ENCODE assay signal across 13 mouse cellular contexts in genomic region chr3:144669457-144669864, GRCm38 (mm10). TPM values are rescaled to one million over a fixed set of nuclear protein-coding genes. Genes with fewer than 3 reads are reported as not detected.
A peak's percentile ranks its signal among the peaks of the same experiment; 100 is the strongest.
DNase-seq lines count a peak whose midpoint lies in the region.
"Had no signal": no experiment of that assay in that cellular context is flagged by ENCODE, and none has a peak within 500 bp of the region (broad histone marks: within the 10 kb centered on the region; RNA-seq: fewer than 3 reads in every experiment).

No protein-coding gene starts in this region.

- no peaks in the 10 kb centered on the region for H3K27me3 ChIP-seq in erythroblast, embryonic 14.5 days (ENCODE audit: control insufficient read depth)
- H3K27me3 ChIP-seq: CH12.LX; stomach, embryonic 15.5 days had no signal

- no peaks in the 10 kb centered on the region for H3K9me3 ChIP-seq in erythroblast, embryonic 14.5 days (ENCODE audit: control insufficient read depth, low read length)
- H3K9me3 ChIP-seq: stomach, embryonic 15.5 days had no signal

- H3K4me3 ChIP-seq in erythroblast, embryonic 14.5 days (replicated peaks), result peak overlapping the region; percentile 41
- H3K4me3 ChIP-seq: stomach, embryonic 15.5 days had no signal

- H3K36me3 ChIP-seq in erythroblast, embryonic 14.5 days (ENCODE audit: control insufficient read depth), result no peaks in the 10 kb centered on the region; the same call in 1 of the 2 replicates
- H3K36me3 ChIP-seq: stomach, embryonic 15.5 days had no signal

- intact Hi-C loops in heart, postnatal 14 days (cut with DNase I), result no loop called here

- peak; percentile 83 for DNase-seq in heart, adult 11 months
- no peak for DNase-seq in heart, postnatal 14 days
- peak; percentile 26 to 31 for DNase-seq in right cerebral cortex, adult 2 months (ENCODE audit: low spot score in 2 of 2)
- no peak for DNase-seq in right cerebral cortex, postnatal 14 days
- peak; percentile 24 for DNase-seq in telencephalon, adult 2 months (ENCODE audit: low read depth, low spot score)
- DNase-seq in cerebellum, postnatal 14 days, result no peak
- DNase-seq in kidney, adult 11 months, result no peak
- DNase-seq: cerebellum, adult 9-10 months; gastrocnemius, postnatal 25 days; kidney, postnatal 10 days had no signal

- H3K4me1 ChIP-seq in erythroblast, embryonic 14.5 days (ENCODE audit: control insufficient read depth), result peaks cover 97% of the 10 kb centered on the region

RNA-seq across cellular contexts. Expression of gene Sh3glb1, which starts 50.7 kb away (rescaled TPM):
- 100 to 1,000 TPM; 292 to 300 TPM for total RNA-seq in heart, postnatal 14 days (2021)
- polyA plus RNA-seq in erythroblast, embryonic 14.5 days (2012), result 15.0 and 16.1 TPM in 2 replicates

Comparison
In these comparisons a context has a peak if more than half of its experiments do, and no peak if none do; other contexts are left out.
1. DNase-seq: peak in heart, adult 11 months (single experiment), right cerebral cortex, adult 2 months (2 of 2) and telencephalon, adult 2 months (single experiment); none in heart, postnatal 14 days (0 of 2), right cerebral cortex, postnatal 14 days (single experiment), cerebellum, postnatal 14 days (0 of 2) and kidney, adult 11 months (single experiment).